Mouse (Mus musculus) kidney, postnatal 4 days (tissue): ENCODE data around the gene Psip1.
"Not testable (repeated sequence)": the region's sequence is repeated elsewhere in the genome, so short reads cannot be mapped to it uniquely, and the experiment has no call there.

Experiments
- DNase-seq, 2 experiments: peaks; one replicate each; pipeline ENCODE4 v3.0.0; 2021; ENCODE audit warnings: mixed read lengths in 2 of 2

The Psip1 gene

GRCm38 (mm10) chr4:83486117-83486901 lies at the start of gene Psip1:
Psip1 (minus strand) TSS chr4:83486459.
- peak; percentile 92 to 94 for DNase-seq

- no peak for DNase-seq
Measured at GRCm38 (mm10) chr4:83534024-83534423, 47.8 kb upstream of the Psip1 start.

GRCm38 (mm10) chr4:83533168-83533911 lies 47.1 kb upstream of the Psip1 start:
- no peak for DNase-seq

DNA sequence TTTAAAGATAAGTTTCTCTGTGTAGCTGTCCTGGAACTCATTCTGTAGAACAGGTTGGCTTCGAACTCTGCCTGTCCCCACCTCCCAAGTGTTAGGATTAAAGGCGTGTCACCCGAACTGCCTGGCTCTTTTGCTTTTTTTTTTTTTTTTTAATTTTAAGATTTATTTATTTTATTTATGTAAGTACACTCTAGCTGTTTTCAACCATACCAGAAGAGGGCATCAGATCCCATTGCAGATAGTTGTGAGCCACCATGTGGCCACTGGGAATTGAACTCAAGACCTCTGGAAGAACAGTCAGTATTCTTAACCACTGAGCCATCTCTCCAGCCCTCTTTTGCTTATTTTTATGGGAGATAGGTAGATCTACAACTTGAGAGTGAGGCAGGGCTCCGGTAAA lies 43.8 kb upstream of the Psip1 start:
- DNase-seq: not testable (repeated sequence)

- DNase-seq: peak; percentile 25 to 36
Measured at GRCm38 (mm10) chr4:83527921-83528320, 41.7 kb upstream of the Psip1 start.

GRCm38 (mm10) chr4:83526988-83527334 lies 40.7 kb upstream of the Psip1 start:
- DNase-seq: no peak

GRCm38 (mm10) chr4:83526270-83526987 lies 40.2 kb upstream of the Psip1 start:
- peak; percentile 12 to 36 for DNase-seq

DNA sequence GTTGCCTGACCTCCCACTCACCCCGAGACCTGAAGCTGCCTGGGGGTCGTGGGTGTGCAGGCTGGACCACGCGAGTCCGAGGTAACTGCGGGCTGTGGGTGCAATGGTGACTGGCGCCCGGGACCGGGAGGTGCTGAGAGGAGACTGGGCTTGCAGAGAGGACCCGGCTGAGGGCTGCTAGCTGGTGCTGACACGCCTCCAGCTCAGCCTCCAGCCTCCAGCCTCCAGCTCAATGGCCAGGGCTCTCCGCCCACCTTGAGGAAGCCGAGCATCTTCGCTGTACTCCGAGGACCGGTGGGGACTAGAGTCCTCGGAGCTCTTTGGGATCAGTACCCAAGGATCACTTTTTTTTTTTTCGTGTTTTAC lies 39.4 kb upstream of the Psip1 start:
- peak in 1 of 2 experiments; percentile 77 for DNase-seq

- peak; percentile 97 to 98 for DNase-seq
Measured at GRCm38 (mm10) chr4:83524843-83525689, 38.8 kb upstream of the Psip1 start, which contains the start of gene Ccdc171. Ccdc171 (plus strand) TSS chr4:83525545.

GRCm38 (mm10) chr4:83524456-83524842 lies 38.2 kb upstream of the Psip1 start:
- no peak for DNase-seq

DNA sequence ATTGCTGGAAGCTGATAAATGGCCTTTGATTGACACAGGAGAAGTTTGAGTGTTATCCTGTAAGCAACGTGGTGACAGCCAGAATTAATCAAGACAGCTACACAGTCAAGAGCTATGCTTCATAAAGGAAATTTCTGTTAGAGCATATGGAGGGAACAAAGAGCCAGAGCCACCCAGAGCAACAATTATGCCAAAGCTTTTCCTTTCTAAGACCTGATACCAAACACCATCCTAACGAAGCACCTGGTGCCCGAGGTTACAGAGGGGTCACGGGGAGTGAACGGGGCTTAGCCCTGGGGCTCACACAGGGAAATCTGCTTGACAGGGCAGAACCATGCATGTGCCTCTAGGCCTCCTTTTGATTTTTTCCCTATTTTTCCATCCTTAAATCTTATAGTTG lies 35.8 kb upstream of the Psip1 start:
- no peak for DNase-seq

DNA sequence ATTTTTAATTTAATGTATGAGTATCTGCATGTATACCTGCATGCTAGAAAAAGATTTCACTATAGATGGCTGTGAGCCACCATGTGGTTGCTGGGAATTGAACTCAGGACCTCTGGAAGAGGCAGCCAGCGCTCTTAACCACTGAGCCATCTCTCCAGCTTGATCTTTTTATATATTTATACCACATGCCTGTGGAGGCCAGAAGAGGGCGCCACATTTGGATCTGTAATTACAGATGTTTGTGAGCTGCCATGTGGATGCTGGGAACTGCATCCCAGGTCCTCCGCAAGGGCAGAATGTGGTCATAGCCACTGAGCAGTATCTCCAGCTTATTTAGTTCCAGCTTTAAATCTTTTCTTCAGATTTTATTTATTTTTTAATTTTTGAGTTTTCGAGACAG lies 34.0 kb upstream of the Psip1 start:
- DNase-seq: no peak

DNA sequence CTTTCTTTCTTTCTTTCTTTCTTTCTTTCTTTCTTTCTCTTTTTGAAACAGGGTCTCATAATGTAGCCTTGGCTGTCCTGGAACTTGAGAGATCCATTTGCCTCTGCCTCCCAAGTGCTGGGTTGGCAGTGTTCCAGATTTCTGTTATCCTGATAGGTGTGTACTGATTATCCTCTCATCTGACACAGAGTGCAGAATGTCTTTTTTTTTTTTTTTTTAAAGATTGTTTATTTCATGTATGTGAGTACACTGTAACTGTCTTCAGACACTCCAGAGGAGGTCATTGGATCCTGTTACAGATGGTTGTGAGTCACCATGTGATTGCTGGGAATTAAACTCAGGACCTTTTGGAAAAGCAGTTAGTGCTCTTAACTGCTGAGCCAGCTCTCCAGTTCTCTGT lies 33.5 kb upstream of the Psip1 start:
- DNase-seq: no peak

DNA sequence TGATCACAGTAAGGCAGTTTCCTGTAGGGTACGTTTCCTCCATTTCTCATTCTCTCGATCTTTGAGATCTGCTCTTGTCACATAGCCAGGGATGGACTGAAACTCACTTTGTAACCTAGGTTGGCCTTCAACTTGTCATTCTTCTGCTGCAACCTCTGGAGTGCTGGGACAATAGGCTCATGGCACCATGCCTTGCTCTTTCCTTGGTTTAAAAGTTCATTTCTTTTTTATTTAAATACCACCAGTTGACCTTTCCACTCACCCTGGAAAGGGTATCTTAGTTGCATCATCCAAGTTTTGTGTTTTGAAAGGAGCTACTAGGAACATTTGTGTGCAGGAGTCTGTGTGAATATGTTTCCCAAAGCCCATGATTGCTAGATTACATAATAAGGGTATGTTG lies 32.9 kb upstream of the Psip1 start:
- DNase-seq: no peak

DNA sequence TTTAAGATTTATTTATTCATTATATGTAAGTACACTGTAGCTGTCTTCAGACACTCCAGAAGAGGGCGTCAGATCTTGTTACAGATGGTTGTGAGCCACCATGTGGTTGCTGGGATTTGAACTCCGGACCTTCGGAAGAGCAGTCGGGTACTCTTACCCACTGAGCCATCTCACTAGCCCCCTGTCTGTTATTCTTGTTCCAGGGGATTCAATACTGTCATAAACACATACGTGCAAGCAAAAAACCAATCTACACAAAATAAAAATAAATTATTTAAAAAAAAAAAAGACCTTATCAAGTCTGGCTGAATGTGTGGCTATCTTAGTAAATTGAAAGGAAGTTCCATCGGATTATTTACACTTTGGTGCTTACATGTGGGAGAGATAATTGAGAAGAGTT lies 29.9 kb upstream of the Psip1 start:
- DNase-seq: not testable (repeated sequence)

- peak in 1 of 2 experiments; percentile 12 for DNase-seq
Measured at GRCm38 (mm10) chr4:83514976-83515669, 28.9 kb upstream of the Psip1 start.

DNA sequence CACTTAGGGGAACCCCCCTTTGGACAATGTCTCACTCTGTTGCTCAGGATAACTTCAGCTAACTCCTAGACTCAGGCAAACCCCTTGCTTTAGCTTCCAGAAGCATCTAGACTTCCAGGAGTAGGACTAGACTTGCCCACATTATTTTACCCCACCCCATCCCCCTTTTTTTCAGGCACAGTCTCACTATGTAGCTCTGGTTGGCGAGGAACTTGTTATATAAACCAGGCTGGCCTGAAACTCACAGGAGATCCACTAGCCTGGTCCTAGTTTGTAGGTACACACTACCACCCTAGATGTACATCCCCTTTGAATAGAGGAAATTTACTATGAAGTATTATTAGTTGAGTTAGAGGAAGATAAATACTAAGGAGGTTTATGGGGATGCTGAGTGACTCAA lies 27.9 kb upstream of the Psip1 start:
- DNase-seq: no peak

GRCm38 (mm10) chr4:83512644-83513043 lies 26.4 kb upstream of the Psip1 start:
- DNase-seq: no peak

- no peak for DNase-seq
Measured at GRCm38 (mm10) chr4:83512217-83512616, 26.0 kb upstream of the Psip1 start.

DNA sequence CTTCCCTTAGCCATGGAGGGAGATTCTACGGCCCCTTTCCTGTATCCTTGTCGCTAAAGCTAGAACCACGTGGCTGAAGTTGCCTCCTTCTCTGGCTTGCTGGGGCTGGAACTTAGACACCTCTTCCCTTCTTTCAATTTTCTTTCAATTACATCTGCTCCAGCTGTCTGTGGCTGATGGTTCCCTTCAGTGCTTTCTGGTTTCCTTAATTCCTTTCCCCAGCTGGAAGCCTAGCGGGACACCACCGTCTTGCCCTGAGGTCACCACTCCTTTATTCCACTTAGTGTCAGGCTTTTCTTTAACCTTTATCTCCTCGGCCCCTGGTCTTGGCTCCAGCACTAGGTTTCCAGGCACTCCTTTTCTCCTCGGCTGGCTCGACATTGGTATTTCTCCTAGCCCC lies 24.8 kb upstream of the Psip1 start:
- DNase-seq: no peak

- no peak for DNase-seq
Measured at GRCm38 (mm10) chr4:83509600-83509999, 23.3 kb upstream of the Psip1 start.

GRCm38 (mm10) chr4:83501037-83501430 lies 14.8 kb upstream of the Psip1 start:
- DNase-seq: no peak
